In the genomic region with DNA sequence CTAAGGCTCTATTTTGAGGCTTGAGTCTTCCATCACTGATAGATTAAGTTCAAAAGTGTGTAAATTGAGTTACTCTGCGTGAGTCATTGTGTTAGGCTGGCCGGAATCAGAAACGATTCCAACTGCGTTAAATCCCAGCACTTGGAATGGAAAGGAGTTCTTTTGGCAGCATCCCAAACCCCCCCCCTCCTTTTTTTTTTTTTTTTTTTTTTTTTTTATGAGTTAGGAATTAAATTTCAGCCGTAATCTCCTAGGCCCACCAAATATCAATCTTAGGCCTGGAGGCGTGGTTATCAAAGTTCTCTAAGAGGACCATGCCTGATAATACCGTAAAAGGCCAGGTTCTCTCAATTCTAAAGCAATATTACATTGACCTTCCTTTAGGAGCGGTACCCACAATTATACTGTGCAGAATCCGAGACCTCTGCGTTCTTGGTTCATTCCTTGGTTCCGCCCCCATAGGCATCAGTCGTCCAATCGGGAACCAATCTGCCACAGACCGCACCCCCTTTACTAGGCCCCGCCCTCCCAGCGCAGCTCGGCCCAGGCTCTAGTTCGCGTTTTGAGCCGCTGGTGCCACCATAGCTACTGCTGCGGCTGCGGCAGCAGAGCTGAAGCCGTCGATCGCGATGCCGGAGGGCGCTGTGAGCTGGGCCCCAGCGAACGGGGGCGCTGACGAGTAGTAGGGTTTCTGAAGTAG, we compare ENCODE assay signal across 8 mouse cellular contexts. TPM values are rescaled to one million over a fixed set of nuclear protein-coding genes. Genes with fewer than 3 reads are reported as not detected.
DNase-seq lines count a peak whose midpoint lies in the region; ATAC-seq lines count a peak whose summit lies in the region.

No protein-coding gene starts in this region.

- H3K27me3 ChIP-seq in hindbrain, embryonic 11.5 days (ENCODE audit: control insufficient read depth, insufficient read depth, low read length) = no peaks in the 10 kb centered on the region

- H3K4me3 ChIP-seq in hindbrain, embryonic 11.5 days (ENCODE audit: low read depth, low read length) = peak overlapping the region; percentile 75

- peak; percentile 99 for ATAC-seq in hindbrain, embryonic 11.5 days (ENCODE audit: low FRiP score)

- 5% methylated on average over 32 of the region's 32 CpGs for WGBS in hindbrain, embryonic 11.5 days

- no peaks in the 10 kb centered on the region for H3K36me3 ChIP-seq in hindbrain, embryonic 11.5 days (ENCODE audit: control insufficient read depth, insufficient read depth, low read length)

- H3K4me1 ChIP-seq in hindbrain, embryonic 11.5 days (replicated peaks; ENCODE audit: control insufficient read depth, insufficient read depth, low read length) = no peaks in the 10 kb centered on the region

- H3K27ac ChIP-seq in hindbrain, embryonic 11.5 days (ENCODE audit: low read depth, low read length) = 0 out of 2 replicates have a peak overlapping the region, but pooled peaks have one; percentile 17

- peak overlapping the region; percentile 75 for H3K9ac ChIP-seq in hindbrain, embryonic 11.5 days (ENCODE audit: low read depth, low read length)

- peak overlapping the region; percentile 67 for H3K4me2 ChIP-seq in hindbrain, embryonic 11.5 days (replicated peaks; ENCODE audit: low read depth, low read length)

- peak; percentile 98 for DNase-seq in Muller cell, postnatal 12 days (ENCODE audit: inconsistent ontology term)
- DNase-seq in cerebellum, adult 9-11 months = peak; percentile 97
- DNase-seq in frontal cortex, adult 2 months (ENCODE audit: extremely low spot score in 1 of 2, low spot score in 1 of 2) = peak; percentile 94 to 98
- peak; percentile 95 for DNase-seq in hindbrain, embryonic 11.5 days (ENCODE audit: low spot score)
- DNase-seq in layer of hippocampus, postnatal 10 days (ENCODE audit: low spot score in 2 of 2) = peak; percentile 94 to 96
- peak; percentile 99 for DNase-seq in lung, postnatal 10 days
- DNase-seq in ovary, postnatal 36 days (ENCODE audit: low spot score) = peak; percentile 95
- DNase-seq in thymus, postnatal 25 days = peak; percentile 96

- H3K9me3 ChIP-seq in hindbrain, embryonic 11.5 days (ENCODE audit: control insufficient read depth, low read length) = no peaks in the 10 kb centered on the region

RNA-seq across cellular contexts. Expression of a gene that starts 0.5 kb away (rescaled TPM):
- polyA plus RNA-seq in frontal cortex, adult 2 months (2012; rRNA removed) = 38.5 and 41.4 TPM in 2 replicates
- 3.2 and 4.4 TPM in 2 replicates for polyA plus RNA-seq in hindbrain, embryonic 11.5 days (2014; fragmentation: Nextera tagmentation; extraction: Ambion mirVana)
- 10 to 100 TPM; 62.7 to 69.3 TPM for total RNA-seq in layer of hippocampus, postnatal 10 days (2021)

RNA-seq across cellular contexts. Expression of a gene that starts 55.3 kb away (rescaled TPM):
- polyA plus RNA-seq in frontal cortex, adult 2 months (2012; rRNA removed) = 3.3 and 4.1 TPM in 2 replicates
- polyA plus RNA-seq in hindbrain, embryonic 11.5 days (2014; fragmentation: Nextera tagmentation; extraction: Ambion mirVana) = 22.2 and 25.4 TPM in 2 replicates
- total RNA-seq in layer of hippocampus, postnatal 10 days (2021) = 1 to 10 TPM; 6.7 to 9.5 TPM

RNA-seq across cellular contexts. Expression of a gene that starts 55.3 kb away (rescaled TPM):
- 2.5 and 2.9 TPM in 2 replicates for polyA plus RNA-seq in frontal cortex, adult 2 months (2012; rRNA removed)
- 3.1 and 5.3 TPM in 2 replicates for polyA plus RNA-seq in hindbrain, embryonic 11.5 days (2014; fragmentation: Nextera tagmentation; extraction: Ambion mirVana)
- 1 to 10 TPM; 2.2 to 3.1 TPM for total RNA-seq in layer of hippocampus, postnatal 10 days (2021)

Comparison
In these comparisons a context has a peak if more than half of its experiments do, and no peak if none do; other contexts are left out.
1. Peak in every context shown above with its lines: DNase-seq, ATAC-seq, H3K4me3 ChIP-seq and H3K27ac ChIP-seq.